In genomic region chr3:101036001-101036400, GRCm38 (mm10) we compare ENCODE assay signal across 36 mouse cellular contexts. TPM values are rescaled to one million over a fixed set of nuclear protein-coding genes. Genes with fewer than 3 reads are reported as not detected.
"Had no signal": no experiment of that assay in that cellular context is flagged by ENCODE, and none has a peak within 500 bp of the region (broad histone marks: within the 10 kb centered on the region; RNA-seq: fewer than 3 reads in every experiment).

No protein-coding gene starts in this region.

- H3K4me3 ChIP-seq: heart, embryonic 10.5 days; heart, embryonic 12.5 days; heart, embryonic 13.5 days; heart, embryonic 15.5 days; hindbrain, embryonic 10.5 days; hindbrain, embryonic 12.5 days; hindbrain, embryonic 13.5 days; hindbrain, embryonic 15.5 days; intestine, embryonic 15.5 days; kidney, embryonic 15.5 days; layer of hippocampus, adult 2 months; left cerebral cortex, adult 2 months had no signal

- H3K4me2 ChIP-seq: heart, embryonic 11.5 days; heart, embryonic 12.5 days; heart, embryonic 13.5 days; heart, embryonic 15.5 days; hindbrain, embryonic 12.5 days; hindbrain, embryonic 13.5 days; hindbrain, embryonic 14.5 days; hindbrain, embryonic 15.5 days; intestine, embryonic 15.5 days; kidney, embryonic 15.5 days had no signal

- H3K27me3 ChIP-seq: heart, embryonic 12.5 days; heart, embryonic 13.5 days; heart, embryonic 15.5 days; hindbrain, embryonic 12.5 days; hindbrain, embryonic 13.5 days; hindbrain, embryonic 15.5 days; intestine, embryonic 15.5 days; kidney, embryonic 15.5 days had no signal

- H3K27ac ChIP-seq: heart, embryonic 10.5 days; heart, embryonic 13.5 days; heart, embryonic 15.5 days; hindbrain, embryonic 10.5 days; hindbrain, embryonic 12.5 days; hindbrain, embryonic 13.5 days; hindbrain, embryonic 14.5 days; hindbrain, embryonic 15.5 days; hindbrain, postnatal 0 days; intestine, embryonic 15.5 days; kidney, embryonic 15.5 days; kidney, postnatal 0 days; layer of hippocampus, adult 2 months; left cerebral cortex, adult 2 months had no signal

- H3K36me3 ChIP-seq: hindbrain, embryonic 12.5 days; hindbrain, embryonic 13.5 days had no signal

- H3K9me3 ChIP-seq: heart, embryonic 10.5 days; heart, embryonic 12.5 days; heart, embryonic 13.5 days; heart, embryonic 15.5 days; hindbrain, embryonic 10.5 days; hindbrain, embryonic 12.5 days; hindbrain, embryonic 13.5 days; hindbrain, embryonic 15.5 days; intestine, embryonic 15.5 days; kidney, embryonic 15.5 days had no signal

- H3K9ac ChIP-seq: heart, embryonic 12.5 days; heart, embryonic 13.5 days; heart, embryonic 15.5 days; hindbrain, embryonic 12.5 days; hindbrain, embryonic 13.5 days; hindbrain, embryonic 14.5 days; hindbrain, embryonic 15.5 days; intestine, embryonic 15.5 days; kidney, embryonic 15.5 days had no signal

- DNase-seq: heart, postnatal 10 days; heart, postnatal 14 days; heart, postnatal 36 days; heart, postnatal 4 days; kidney, adult 11 months; kidney, adult 18-20 months; kidney, adult 2 months; kidney, adult 8-10 months; kidney, adult 9 months; kidney, postnatal 10 days; kidney, postnatal 14 days; kidney, postnatal 25 days; kidney, postnatal 4 days; layer of hippocampus, adult 9-11 months; layer of hippocampus, postnatal 36 days had no signal

- ATAC-seq: hindbrain, embryonic 16.5 days; hindbrain, postnatal 0 days; inflammation-experienced regulatory T-cells, adult 6 months; intestine, embryonic 15.5 days; intestine, embryonic 16.5 days; intestine, postnatal 0 days had no signal

- H3K4me1 ChIP-seq: hindbrain, embryonic 12.5 days; hindbrain, embryonic 13.5 days; hindbrain, embryonic 15.5 days had no signal

RNA-seq across cellular contexts. Expression of gene Cd101, which starts 6.6 kb away (rescaled TPM):
- polyA plus RNA-seq: hindbrain, embryonic 10.5 days; hindbrain, embryonic 12.5 days; hindbrain, embryonic 13.5 days; kidney, embryonic 14.5 days; kidney, postnatal 0 days had no signal
